Mouse (Mus musculus): Measurements from ENCODE around the gene S100a5.

Gene S100a5

GRCm38 (mm10) chr3:90626266-90627021 is 18.1 kb downstream of the S100a5 start:
- no peak for DNase-seq (ENCODE audit: low spot score in 2 of 2)

DNA sequence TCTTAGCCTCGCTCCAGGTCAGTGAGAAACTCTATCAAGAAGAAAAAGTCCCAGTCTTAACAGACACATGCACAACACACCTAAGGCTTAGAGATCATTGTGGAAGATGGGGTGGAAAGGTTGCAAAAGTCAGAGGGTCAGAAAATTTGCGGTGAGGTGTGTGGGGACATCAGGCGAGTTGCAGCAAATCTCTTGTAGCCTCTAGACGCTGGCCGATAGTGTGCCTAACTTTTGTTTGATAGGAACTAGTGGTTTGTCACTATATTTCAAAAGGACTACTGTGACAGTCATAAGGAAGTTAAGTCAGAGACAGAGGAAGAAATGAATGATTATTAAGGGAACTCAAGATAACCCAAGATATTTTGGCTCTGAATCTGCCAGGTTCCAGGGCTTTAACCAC is 19.0 kb downstream of the S100a5 start:
- DNase-seq (ENCODE audit: low spot score in 2 of 2): no peak

GRCm38 (mm10) chr3:90627807-90628206 is 19.5 kb downstream of the S100a5 start:
- no peak for DNase-seq (ENCODE audit: low spot score in 2 of 2)

- no peak for DNase-seq (ENCODE audit: low spot score in 2 of 2)
These were observed 21.0 kb downstream of the S100a5 start for GRCm38 (mm10) chr3:90629298-90629697.

GRCm38 (mm10) chr3:90631984-90632383 is 23.7 kb downstream of the S100a5 start:
- no peak for DNase-seq (ENCODE audit: low spot score in 2 of 2)

DNA sequence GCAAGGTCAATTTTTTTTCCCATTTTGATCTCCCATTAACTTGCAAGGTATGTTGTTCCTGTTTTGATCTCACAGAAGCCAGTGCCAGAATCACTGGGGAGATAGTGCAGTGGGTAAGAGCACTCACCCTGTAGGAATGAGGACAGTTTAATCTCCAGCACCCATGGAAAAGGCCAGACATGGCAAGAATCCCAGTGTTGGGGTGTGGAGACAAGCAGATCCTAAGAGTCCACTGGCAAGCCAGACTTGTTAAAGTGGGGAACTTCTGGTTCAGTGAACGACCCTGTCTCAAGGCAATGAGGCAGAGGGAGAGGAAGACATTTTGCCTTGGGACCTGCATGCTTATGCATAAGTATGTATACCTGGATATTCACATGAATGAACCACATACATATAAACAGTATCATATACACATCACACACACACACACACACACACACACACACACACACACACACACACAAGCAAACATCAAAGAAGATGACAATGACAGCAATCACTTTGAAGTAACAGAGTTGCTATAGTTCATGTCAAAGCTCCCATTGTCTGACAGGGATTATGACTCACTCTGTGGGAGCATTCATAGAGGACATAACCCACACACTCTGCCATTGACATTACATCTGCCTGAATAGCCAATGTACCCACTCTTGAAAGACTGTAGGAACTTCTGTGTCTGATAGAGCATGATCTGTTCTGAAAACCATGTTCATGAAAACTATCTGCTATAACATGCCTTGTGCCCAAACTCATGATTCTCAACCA is 30.4 kb downstream of the S100a5 start:
- DNase-seq (ENCODE audit: low spot score in 2 of 2): no peak

- DNase-seq (ENCODE audit: low spot score in 2 of 2): no peak
These were observed 31.3 kb downstream of the S100a5 start for GRCm38 (mm10) chr3:90639511-90640154.

GRCm38 (mm10) chr3:90640981-90641380 is 32.7 kb downstream of the S100a5 start:
- DNase-seq (ENCODE audit: low spot score in 2 of 2): no peak

GRCm38 (mm10) chr3:90644220-90644619 is 35.9 kb downstream of the S100a5 start:
- DNase-seq (ENCODE audit: low spot score in 2 of 2): peak in 1 of 2 experiments; percentile 34

- DNase-seq (ENCODE audit: low spot score in 2 of 2): no peak
These were observed 39.0 kb downstream of the S100a5 start for GRCm38 (mm10) chr3:90647291-90647690.

- DNase-seq (ENCODE audit: low spot score in 2 of 2): no peak
These were observed 40.7 kb downstream of the S100a5 start for GRCm38 (mm10) chr3:90648981-90649380.

DNA sequence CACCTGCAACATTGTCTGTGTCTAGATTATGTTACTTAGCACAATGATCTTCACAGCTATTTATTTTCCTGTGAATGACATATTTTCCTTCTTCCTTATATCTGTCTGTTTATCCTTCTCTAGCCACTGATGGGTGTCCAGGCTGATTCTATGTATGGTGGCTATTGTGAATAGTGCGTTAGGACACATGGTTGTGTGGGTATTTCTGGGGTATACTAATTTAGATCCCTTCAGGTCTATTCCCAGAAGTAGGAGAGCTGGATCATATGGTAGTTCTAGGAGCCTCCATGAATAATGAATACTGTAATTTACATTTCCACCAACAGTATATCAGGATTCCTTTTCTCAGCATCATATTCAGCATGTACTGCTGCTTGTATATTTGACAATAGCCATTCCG is 41.5 kb downstream of the S100a5 start:
- DNase-seq (ENCODE audit: low spot score in 2 of 2): no peak

- DNase-seq (ENCODE audit: low spot score in 2 of 2): peak; percentile 60 to 77
These were observed 44.7 kb downstream of the S100a5 start for GRCm38 (mm10) chr3:90652878-90653508.

- no peak for DNase-seq (ENCODE audit: low spot score in 2 of 2)
These were observed 45.4 kb downstream of the S100a5 start, which contains the start of gene S100a7a for GRCm38 (mm10) chr3:90653717-90654116. S100a7a (plus strand) TSS chr3:90654017.

GRCm38 (mm10) chr3:90657405-90657804 is 49.1 kb downstream of the S100a5 start:
- DNase-seq (ENCODE audit: low spot score in 2 of 2): no peak

DNA sequence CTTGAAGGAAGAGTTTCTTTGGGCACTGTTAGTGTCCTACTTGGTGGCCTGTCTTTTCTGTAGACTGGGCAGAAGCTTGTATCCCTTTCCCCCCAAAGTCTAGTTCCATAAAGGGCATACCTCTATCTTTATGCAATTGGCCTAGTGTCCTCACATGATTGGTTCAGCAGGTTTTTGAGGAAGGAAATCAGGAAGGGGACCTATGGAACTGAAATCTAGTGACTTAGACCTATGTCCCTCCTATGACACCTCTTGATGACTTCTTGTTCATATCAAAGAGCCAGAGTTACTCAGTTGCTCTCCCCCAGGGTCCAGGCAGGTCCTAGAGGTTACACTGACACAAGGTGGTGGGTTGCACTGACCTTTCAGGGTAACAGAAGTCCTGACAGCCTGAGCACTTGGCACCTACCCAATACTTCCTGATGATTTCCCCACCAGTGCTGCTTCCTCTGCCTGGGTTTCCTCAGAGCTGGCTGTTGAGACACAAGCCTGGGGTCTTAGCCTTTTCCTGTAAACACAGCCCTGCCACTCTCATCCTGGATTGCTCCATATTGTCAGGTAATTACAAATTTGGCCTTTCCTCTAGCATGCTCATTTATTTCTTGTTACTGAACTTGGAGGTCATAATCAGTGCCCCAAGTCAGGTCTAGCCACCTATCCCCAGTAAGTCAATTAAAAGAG is 51.2 kb downstream of the S100a5 start:
- no peak for DNase-seq (ENCODE audit: low spot score in 2 of 2)
